Mouse (Mus musculus): ENCODE measurements at regions not wholly inside any gene's neighbourhood (a gene's known extent, or its start where the extent isn't known, plus 50 kb on each side); places are given as distances from the start of the nearest gene placed in this dataset.

DNA sequence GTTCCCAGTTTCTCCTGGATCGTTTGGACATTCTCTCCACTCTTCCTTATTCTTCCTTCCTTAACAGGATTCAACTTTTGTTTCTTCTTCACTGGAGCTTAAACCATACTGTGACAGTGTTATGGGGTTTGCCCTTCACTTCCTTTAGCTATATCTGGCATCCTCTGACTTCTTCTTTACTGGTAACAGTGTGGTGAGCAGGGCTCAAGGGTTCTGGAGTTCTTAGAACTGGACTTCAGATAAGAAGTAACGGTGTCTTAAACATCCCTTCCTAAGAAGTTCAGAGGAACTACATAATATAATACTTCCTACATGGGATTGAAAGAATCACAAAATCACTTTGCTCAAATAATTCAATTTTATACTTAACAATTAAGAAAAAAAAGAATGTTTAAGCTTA is 237.5 kb upstream of the Cited2 start:
- TF ChIP-seq CTCF (conservative IDR thresholded peaks at IDR 0.05; ENCODE audit: insufficient read depth, insufficient read length, low read depth, low read length) = no peak
- TF ChIP-seq POLR2A (IDR thresholded peaks at IDR 0.05; ENCODE audit: low read depth, low read length) = no peak

All from kidney, adult 2 months (tissue).